Mouse (Mus musculus): Measurements from ENCODE around the gene Oas1h.
"Not testable (repeated sequence)": the region's sequence is repeated elsewhere in the genome, so short reads cannot be mapped to it uniquely, and the experiment has no call there.

DNA sequence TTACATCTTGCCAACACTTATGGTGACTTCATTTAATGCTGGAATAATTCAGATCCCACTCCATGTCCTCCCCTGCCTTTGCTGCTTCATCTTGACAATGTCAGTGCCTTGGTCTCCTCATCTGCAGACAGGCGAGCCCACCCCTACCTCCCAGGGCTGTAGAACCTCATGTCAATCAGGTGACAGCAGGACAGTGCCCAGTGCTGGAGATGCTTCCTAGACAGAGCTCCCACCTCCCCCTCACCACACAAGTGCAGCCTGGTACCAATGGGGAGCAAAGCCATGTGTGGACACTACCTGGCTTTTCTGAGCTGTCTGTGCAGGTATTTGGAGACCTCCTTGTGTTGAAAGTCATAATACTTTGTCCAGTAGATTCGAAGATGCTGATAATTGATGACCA, 17.6 kb downstream of the Oas1h start:
- not testable (repeated sequence) for TF ChIP-seq CTCF (IDR thresholded peaks at IDR 0.05; ENCODE audit: control insufficient read depth, insufficient read depth, low read length); POLR2A (IDR thresholded peaks at IDR 0.05; ENCODE audit: borderline replicate concordance, control insufficient read depth, low read depth, low read length)

Data from bone marrow, adult 2 months (tissue).